Mouse (Mus musculus) gastrocnemius, postnatal 14 days (tissue): ENCODE results near the gene Shroom1. TPM values are rescaled to one million over a fixed set of nuclear protein-coding genes. Genes with fewer than 3 reads are reported as not detected.
"Not testable (repeated sequence)": the region's sequence is repeated elsewhere in the genome, so short reads cannot be mapped to it uniquely, and the experiment has no call there.

Experiments
- DNase-seq: peaks from one replicate; pipeline ENCODE4 v3.0.0; 2021; ENCODE audit warnings: mixed read lengths
- intact Hi-C: fragments of 180-260 bp; cut with DNase I; formaldehyde crosslinking; loops from one replicate; pipeline ENCODE4 v1.15.1; 2025; ENCODE audit warnings: low total_unique reads
- long read RNA-seq, 2 experiments: library from polyadenylated mRNA; stranded (forward); transcript quantifications; one replicate each; pipeline ENCODE4 v2.0.0; 2021
- total RNA-seq, 2 experiments: library from RNA; stranded (reverse); gene quantifications; 2 replicates each; pipeline ENCODE4 v1.2.3; 2021

The Shroom1 gene
- total RNA-seq: under 1 TPM; 0.31 to 0.38 TPM
- long read RNA-seq, experiment 1: 0 reads
- long read RNA-seq, experiment 2, partial matches to known transcripts: 0 of 2 reads
- long read RNA-seq, experiment 2, other reads (novel, unspliced or antisense): 0 of 2 reads

DNA sequence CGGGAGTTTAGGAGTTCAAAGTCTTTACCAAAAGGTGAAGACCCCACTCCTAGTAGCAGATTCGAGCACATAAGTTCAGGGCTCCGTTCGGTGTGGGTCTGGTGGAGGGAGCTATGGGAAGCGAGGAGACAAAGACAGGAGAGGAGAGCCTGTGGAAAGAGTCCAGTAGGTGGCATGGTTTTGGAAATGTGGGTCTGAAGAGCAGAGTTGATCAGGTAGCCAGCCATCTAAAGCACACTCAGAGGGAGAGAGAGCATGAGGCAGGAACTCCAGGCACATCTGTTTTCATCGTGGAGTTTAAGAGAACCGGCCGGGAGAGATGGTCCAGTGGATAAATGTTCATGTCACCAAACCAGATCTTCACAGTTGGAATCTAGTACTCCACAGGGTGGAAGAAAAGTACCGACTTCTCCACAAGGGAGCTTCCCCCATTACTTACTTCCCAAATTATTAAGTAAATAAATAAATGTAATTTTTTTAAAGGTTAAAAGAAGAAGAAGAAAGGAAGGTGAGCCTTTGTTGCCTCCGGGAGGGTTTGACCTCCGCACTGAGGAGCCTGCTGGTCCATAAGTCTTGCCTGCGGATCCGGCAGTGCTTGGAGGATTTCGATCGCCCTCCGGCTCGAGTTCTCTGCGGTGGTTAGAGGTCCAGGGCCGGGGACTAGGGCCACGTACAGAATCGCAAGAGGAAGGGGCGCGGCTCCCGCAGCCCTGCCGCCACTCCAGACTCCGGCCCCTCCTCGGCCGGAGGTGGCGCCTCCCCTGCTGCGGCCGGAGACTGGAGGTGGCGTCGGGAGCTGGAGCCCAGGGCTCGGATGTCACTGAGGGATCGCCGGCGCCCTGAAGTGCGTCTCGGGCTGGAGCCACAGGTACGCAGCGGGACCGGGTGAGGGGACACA lies at the start of gene Shroom1, which contains the start of gene Gm10447:
Gene Shroom1, plus strand, starts transcription at position 732 of the 898 bp plus-strand sequence.
Gene Gm10447, minus strand, starts transcription at position 637 of the 898 bp plus-strand sequence.
- intact Hi-C loops: no loop called here
- peak; percentile 59 for DNase-seq

DNA sequence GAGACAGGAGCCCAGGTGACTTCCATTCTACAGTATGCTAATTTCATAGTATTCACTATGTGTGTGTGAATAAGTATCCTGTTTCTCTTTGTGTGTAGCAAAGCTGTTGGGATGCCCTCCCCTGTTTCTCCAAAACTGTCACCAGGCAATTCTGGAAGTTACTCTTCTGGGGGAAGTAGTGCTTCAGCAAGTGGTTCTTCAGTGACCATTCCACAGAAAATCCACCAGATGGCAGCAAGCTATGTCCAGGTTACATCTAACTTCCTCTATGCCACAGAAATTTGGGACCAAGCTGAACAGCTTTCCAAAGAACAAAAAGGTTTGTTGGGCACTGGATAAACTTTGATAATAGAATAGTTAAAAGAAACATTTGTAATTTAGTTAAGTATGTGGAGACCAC lies 45.3 kb upstream of the Shroom1 start:
- no peak for DNase-seq
- intact Hi-C loops: no loop called here

DNA sequence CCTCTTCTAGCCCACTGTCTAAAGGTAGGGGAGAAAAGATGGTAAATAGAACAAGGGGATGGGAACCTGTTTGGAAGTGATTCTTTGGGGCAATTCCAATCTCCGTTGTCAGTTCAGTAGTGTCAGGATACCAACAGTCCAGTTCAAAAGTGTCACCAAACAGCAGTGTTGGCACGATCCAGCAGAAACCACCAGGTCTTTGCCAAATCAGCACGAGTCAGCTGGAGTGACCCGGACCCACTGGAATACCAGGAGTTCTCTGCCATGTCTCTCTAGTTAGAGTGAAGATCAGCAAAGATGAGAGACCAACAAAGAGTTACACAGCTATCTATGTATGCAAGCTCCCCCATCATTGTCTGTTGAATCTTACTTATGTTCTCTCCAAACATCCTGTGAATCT lies 43.1 kb upstream of the Shroom1 start:
- intact Hi-C loops: no loop called here

DNA sequence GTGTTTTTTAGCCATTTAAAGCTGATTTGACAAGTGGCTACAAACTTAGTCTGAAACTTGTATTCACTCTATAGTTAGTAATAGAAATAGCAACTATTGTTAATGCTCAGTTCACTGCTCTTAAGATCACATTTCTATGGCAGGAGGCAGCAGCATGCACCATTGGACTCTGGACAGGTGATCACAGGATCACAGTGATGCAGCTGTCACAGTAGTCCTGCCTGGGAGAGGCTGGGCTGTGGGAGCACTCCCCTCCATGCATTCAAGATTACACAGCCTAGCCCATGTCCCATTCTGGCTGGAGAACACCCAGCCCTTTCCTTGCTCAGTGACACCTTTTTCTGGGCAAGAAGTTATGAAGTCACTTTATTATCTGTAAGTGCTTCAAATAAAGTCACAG lies 39.0 kb upstream of the Shroom1 start:
- intact Hi-C loops: no loop called here
- no peak for DNase-seq

More for the DNA sequence above, 43.1 kb upstream of the Shroom1 start:
- DNase-seq: no peak

DNA sequence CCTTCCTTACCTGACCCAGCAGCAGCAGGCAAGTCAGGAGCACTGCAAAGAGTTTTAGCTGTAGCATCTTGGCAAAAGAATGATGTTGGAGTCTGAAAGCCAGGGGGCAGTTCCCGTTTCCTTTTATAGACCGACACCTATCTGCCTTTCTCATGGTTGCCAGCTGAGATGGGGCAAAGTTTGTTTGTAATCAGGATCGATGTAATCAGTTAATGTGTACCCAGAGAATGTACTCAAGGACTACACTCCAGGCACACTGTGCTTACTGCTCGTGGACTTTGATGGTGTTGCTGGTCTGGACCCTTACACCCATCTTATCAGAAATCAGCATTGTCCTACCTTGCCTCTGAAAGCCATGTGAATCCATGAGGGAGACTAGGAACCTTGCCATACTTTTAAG lies 34.0 kb upstream of the Shroom1 start, which contains the start of gene Leap2:
Gene Leap2, minus strand, starts transcription at position 135 of the 400 bp plus-strand sequence.
- intact Hi-C loops: no loop called here
- DNase-seq: no peak

DNA sequence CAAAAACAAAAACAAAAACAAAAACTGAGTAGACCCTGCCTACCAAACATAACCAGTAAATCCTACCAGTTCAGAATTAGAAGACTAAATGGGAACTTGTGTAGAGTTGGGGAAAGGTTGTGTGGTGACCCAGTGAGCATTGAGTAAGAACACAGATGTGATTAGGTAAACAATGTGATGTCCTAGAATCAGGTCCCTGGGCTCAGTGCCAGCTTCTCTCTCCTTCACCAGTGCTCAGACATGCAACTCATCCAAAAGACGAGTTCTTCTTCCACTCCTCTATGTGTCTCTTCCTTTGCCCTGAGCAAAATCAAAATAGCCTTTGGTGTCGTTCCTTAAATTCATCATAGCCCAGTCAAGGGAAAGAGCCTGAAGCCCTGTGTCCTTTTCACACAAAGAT lies 32.2 kb upstream of the Shroom1 start:
- intact Hi-C loops: no loop called here
- no peak for DNase-seq

DNA sequence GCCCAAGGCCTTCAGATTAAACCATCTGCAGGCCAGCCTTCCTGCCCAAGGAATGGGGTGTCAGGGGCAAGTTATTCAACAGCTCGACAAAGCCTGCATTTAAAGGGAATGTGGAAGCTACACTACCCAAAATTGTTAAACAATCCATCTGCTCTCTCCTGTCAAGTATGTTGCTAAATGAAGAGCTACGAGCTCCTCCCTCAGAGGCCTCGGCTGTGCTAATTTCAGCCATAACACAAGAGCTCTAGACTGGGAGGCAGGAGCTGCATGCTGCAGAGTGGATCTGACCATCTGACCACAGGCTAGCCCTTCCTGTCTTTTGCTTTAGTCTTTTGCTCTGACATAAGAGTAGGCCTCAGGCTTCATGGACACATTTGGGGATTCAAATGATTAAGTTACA lies 31.8 kb upstream of the Shroom1 start:
- no peak for DNase-seq
- intact Hi-C loops: no loop called here

DNA sequence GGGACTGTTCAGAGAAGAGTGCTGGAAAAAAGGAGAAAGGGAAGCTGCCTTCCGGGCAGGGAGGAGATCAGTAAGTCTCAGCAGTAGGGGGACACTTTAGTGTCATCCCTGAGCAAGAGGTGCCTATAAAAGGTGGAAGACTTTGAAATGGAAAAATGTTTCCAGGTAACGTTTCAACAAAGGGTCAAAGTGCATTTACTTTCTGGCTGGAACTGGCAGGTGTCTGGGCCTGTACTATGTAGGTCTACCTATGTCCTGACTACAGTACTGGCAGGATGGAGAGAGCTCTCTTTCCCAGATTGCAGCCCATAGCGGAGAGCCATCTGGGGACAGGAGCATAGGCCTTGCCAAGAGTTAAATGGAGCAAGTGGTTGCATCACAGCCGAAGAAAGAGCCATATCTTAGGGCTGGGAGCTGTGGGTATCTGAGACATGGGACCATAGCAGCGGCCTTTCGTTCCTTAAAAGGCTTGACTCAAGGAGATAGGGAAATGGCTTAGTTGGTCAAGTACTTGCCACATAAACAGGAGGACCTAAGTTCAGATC lies 31.2 kb upstream of the Shroom1 start:
- intact Hi-C loops: no loop called here
- DNase-seq: no peak

DNA sequence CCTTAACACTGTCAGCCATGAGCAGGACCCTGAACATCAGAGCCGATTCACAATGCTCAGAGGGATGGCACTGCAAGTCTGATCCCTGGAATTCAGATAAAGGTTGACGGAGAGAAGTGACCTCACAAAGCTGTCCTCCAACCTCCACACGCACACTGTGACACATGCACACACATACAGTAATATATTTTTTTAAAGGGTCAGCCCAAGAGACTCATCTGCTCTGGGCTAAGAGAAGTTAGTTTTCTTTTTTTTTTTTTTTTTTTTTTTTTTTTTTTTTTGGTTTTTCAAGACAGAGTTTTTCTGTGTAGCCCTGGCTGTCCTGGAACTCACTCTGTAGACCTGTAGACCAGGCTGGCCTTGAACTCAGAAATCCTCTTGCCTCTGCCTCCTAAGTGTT lies 30.1 kb upstream of the Shroom1 start:
- intact Hi-C loops, DNase-seq: not testable (repeated sequence)

DNA sequence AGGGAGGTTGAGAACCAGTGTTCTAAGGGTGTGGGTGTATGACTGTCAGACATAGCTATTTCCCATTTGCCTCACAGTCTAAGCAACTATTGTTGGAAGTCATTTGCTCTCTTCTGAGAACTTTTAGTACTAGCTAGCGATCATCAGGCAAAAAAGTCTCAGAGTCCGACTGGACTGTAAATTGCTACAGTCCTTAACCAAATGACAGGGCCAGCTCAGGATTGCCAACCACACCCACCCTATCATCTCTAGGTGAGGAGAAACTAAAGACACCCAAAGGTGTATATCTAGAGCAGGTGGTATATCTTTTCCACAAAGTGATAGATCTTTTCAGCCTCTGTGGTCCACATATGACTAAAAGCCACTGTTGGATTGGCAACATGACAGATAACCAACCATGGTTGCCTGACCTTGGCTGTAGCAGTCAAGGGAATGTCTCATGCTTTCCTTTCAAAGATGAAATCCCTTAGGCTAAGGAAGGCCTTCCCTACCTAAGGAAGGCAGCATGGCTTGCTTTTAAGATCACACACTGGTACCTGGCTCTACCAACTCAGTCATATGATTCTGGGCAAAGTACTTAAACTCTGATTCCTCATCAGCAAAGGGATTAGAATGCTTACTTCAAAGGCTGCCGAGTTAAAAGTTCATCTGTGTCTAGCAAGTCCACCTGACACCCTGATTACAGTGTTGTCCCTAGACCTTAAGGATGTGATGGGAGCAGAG lies 28.9 kb upstream of the Shroom1 start:
- no peak for DNase-seq

DNA sequence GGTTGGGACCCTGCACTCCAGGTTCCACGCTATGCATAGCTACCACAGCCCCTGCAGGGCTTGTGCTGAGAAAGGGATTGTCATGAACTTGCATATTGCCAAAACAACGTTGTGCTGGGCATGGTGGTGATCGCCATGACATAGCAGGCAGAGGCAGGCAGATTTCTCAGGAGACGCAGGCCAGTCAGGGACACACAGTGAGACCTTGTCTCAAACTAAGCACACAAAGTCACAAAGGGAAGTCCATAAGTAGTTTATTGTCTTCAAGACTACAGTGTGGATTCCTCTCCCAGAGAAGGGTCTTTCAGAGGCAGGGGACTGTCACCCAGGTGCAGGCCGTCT lies 28.3 kb upstream of the Shroom1 start:
- intact Hi-C loops: no loop called here
- no peak for DNase-seq

More for the DNA sequence above, 28.9 kb upstream of the Shroom1 start:
- intact Hi-C loops: no loop called here

DNA sequence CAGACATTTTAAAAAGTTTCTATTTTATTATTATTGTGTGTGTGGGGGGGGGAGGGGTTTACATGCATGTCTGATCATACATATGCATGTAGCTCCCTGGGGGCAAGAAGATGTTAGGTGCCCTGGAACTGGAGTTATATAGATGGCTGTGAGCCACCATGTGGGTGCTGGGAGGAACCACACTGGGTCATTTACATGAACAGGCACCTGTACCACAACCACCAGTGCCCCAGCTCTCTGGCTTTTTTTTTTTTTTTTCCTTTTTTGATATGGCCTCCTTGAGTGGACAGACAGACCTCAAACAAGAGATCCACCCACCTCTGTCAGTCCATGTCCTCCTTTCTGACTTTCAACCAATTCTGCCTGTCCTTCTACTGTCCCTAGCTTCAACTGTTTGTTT lies 27.8 kb upstream of the Shroom1 start:
- DNase-seq: no peak
- intact Hi-C loops: no loop called here

DNA sequence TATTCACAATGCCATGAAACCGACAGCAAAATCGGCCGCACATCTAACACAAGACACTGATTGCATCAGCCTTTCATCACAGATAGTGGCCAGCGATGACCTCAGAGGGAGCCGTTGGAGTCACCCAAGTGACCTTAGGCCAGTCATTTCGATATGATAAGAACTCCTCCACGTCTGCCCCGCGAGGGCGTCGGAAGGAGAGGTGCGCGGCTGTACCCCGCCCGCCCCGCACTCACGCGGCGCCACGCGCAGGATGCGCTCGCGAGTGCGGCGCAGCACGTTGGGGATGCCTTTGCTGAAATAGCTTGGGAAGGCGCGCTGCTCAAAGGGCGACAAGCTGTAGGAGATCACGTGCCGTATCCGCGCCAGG lies 26.7 kb upstream of the Shroom1 start:
- intact Hi-C loops: no loop called here
- no peak for DNase-seq

DNA sequence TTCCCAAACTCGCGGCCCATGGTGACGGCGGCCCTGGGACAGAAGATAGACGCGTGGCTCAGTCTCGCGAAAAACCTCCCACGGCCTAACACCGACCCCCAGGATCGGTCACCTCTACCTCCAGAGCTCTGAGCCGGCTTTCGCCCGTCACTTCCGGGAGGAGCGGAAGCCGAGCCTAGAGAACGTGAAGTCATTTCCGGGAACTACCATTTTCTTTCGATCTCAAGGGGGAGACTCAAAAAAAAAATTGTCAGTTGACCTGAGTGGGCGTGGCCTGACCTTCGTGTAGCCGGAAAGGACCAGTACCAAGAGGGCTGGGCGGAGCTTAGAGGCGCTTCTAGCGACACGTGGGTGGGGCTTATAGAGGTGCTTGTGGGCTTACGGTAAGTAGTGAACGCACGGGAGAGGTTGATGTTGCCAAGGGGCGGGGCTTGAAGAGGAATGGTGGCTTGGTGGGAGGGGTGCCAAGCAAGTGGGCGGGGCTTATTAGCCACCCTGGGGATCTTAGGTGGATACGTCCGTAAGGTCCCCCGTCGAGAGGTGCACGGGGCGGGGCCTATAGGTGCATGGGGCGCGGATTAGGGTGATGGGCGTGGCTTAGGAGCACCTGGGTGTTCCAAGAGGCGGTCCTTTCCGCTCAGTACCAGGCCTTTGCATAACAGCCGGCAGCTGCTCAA lies 26.2 kb upstream of the Shroom1 start, which contains the start of the genes Uqcrq and Gdf9:
Gene Uqcrq, minus strand, starts transcription at position 162 of the 677 bp plus-strand sequence.
Gene Gdf9, plus strand, starts transcription at position 354 of the 677 bp plus-strand sequence.
- peak; percentile 97 for DNase-seq
- intact Hi-C loops: no loop called here

DNA sequence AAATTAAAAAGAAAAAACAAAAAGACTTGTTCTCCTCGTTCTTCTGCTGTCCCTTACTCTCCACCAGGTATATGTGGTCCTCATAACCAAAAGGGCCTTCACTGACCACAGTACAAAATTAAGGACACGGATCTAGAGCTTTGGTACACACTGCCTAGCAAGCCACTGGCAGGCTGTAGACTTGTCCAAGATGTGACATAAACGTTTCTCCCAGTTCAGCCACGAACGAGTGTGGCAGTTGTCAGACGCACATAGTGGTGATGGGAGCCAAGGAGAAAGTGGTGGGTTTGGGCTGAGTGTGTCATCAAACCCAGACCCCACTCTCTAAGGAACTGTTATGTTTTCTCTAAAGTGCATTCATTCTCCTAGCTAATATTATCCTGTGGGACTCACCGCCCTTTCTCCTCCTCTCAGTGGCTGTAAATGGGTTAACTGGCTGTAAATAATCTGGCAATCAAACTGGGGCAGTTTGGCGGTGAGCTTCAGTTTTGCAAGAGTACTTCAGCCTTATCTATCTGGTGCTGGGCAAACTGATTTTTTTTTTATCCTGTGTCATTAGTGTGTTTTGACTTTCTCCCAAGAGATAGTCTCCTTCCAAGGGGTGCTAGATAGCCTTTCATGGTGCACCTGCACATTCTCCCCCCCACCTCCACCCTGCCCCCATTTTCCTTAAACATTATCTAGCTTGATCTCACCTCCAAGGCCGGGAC lies 25.5 kb upstream of the Shroom1 start:
- intact Hi-C loops: no loop called here
- DNase-seq: no peak

DNA sequence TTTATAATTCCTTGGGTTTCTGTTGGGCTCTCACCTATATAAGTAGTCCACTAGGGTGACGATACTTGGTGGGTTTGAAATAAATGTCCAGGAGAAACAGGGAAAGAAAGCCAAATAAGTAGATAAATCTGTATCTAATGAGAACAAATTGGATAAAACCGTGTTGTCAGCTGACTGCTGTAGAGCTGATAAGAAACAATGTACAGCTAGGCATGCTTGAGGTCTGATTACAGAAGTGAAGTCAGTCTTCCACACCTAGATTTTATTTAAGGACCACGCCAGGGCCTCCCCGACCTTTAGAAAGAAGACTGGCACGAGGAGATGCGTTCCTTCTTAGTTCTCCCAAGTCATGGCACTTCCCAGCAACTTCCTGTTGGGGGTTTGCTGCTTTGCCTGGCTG lies 23.9 kb upstream of the Shroom1 start:
- intact Hi-C loops: no loop called here
- no peak for DNase-seq

DNA sequence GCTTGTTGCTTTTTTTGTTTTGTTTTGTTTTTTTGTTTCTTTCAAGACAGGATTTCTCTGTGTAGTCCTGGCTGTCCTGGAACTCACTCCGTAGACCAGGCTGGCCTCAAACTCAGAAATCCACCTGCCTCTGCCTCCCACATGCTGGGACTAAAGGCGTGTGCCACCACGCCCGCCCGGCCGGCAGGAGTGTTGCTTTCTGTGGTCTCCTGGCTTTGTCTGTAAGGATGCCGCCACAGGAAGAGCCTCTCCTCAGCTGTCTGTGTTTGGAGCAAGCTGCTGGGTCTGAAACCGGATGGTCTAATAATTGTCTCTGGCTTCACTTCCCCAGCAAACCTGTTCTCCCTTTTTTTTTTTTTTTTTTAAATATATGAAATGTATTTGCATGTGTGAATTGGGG lies 21.5 kb upstream of the Shroom1 start:
- no peak for DNase-seq
- intact Hi-C loops: no loop called here

DNA sequence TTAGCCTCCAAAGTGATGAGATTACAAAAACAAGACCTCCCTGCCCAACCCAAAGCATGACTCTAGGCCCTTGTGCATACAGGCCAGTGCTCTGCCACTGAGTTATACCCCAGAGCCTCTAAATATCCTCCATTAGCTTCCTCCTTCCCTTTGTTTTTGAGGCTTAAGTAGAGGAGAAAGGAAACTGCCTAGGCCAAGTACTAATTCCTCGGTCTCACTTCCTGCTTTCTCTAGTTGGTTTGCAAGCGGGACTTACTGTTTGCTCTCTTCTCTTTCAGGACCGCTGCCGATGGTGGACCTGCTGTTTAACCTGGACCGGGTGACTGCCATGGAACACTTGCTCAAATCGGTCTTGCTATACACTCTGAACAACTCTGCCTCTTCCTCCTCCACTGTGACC lies 20.7 kb upstream of the Shroom1 start:
- DNase-seq: no peak
- intact Hi-C loops: no loop called here

DNA sequence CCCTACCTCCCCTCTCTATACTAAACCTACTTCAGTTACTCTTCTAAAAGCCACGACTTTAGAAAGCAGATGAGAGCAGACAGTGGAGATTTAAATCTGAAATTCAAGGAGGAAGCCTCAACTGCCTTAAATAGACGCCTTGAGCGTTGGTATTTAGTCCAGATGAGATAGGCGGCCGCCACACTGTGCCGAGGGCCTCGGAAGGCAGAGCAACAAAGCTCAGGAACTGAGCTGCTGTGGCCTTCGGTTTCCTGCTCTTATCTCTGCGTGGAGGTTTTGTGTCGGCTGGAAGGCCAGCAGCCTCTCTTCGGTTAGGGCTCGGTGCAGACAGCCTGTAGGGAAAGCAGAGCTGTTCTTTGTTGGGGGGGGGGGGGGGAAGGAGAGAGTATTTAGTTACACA lies 15.1 kb upstream of the Shroom1 start:
- DNase-seq: no peak
- intact Hi-C loops: no loop called here
